Mouse (Mus musculus): ENCODE measurements around the gene Psmd13. TPM values are rescaled to one million over a fixed set of nuclear protein-coding genes. Genes with fewer than 3 reads are reported as not detected.

The Psmd13 gene
- polyA plus RNA-seq, 1 experiment from 2014 or later, result 243 TPM

DNA sequence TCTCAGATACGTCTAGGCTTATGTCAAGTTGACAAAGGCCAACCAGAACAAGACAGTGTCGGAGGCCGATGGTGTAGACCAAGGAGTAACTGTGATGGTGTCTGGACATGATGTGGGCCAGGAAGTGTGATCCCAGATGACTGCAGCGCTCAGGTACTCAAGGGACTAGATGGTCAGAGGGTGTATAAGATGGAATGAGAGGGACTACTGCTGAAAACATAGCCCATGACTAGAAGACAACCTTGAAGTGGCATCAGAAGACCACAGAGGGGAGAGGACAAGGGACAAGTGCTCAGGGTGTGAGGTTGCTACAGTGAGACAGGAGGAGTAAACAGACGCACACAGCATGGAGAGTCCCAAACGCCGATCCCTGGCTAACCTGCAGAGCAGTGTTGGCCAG lies 38.0 kb upstream of the Psmd13 start:
- no peak overlapping the region for H3K9ac ChIP-seq (ENCODE audit: low read depth, low read length)
- no peaks in the 10 kb centered on the region for H3K4me1 ChIP-seq (replicated peaks; ENCODE audit: control insufficient read depth, insufficient read depth, low read length)
- DNase-seq (ENCODE audit: low spot score) (no peak), ATAC-seq (ENCODE audit: low FRiP score) (no peak)
- no peak overlapping the region for H3K4me2 ChIP-seq (replicated peaks; ENCODE audit: low read depth, low read length)
- H3K27me3 ChIP-seq (ENCODE audit: control insufficient read depth, insufficient read depth, low read length), result no peaks in the 10 kb centered on the region; the same call in 1 of the 2 replicates
- 70% methylated on average over 7 of the region's 7 CpGs for WGBS
- H3K27ac ChIP-seq (ENCODE audit: low read depth, low read length), result no peak overlapping the region
- no peak overlapping the region for H3K4me3 ChIP-seq (ENCODE audit: low read depth, low read length)
- no peaks in the 10 kb centered on the region for H3K9me3 ChIP-seq (ENCODE audit: control insufficient read depth, low read length)
- H3K36me3 ChIP-seq (ENCODE audit: control insufficient read depth, insufficient read depth, low read length), result no peaks in the 10 kb centered on the region

DNA sequence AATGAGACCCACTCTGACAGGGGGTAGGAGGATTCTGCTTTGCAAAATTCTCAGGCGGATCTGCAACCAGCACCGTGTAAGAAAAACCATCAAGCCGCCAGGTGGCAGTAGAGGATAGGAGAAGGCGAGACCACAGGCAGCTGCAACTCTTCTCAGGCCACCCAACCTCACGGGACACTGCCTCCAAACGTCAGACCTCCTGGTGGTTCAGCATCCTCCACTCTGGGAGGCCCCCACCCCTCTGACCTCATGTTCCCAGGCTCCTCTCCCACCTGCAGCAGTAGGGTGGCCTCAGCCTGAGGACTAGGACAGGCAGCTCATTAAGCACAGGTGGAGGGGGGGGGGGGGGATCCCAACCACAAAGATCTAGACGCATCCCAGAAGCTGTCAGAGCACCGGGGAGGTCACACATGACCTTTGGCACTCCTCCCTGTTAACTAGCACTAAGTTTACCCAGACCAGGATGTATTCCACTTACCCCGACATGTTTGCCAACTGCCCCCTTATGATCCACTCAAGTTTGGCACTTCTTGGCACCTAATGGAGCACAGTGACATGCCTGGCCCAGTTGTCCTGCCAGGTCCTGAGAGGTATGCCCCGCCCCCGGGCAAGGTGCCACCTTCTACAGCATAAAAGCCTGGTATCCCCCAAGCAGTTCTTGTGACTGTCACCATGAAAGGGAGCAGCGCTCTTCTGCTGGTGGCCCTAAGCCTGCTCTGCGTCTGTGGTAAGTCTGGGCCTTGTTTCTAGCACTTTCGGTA lies 36.7 kb upstream of the Psmd13 start, which contains the start of gene Scgb1c1:
TSS of gene Scgb1c1 (plus strand) at position 643 of the 761 bp plus-strand sequence.
- H3K27ac ChIP-seq (ENCODE audit: low read depth, low read length), result no peak within 1 kb of the TSS
- H3K36me3 ChIP-seq (ENCODE audit: control insufficient read depth, insufficient read depth, low read length), result no peaks in the 10 kb centered on the region
- H3K4me1 ChIP-seq (replicated peaks; ENCODE audit: control insufficient read depth, insufficient read depth, low read length), result no peaks in the 10 kb centered on the region
- WGBS, result 34% methylated on average over 14 of the region's 14 CpGs
- ATAC-seq (ENCODE audit: low FRiP score) (peak; percentile 77), DNase-seq (ENCODE audit: low spot score) (peak; percentile 92)
- H3K27me3 ChIP-seq (ENCODE audit: control insufficient read depth, insufficient read depth, low read length), result no peaks in the 10 kb centered on the region; the same call in 1 of the 2 replicates
- no peak within 1 kb of the TSS for H3K4me2 ChIP-seq (replicated peaks; ENCODE audit: low read depth, low read length)
- no peak within 1 kb of the TSS for H3K9ac ChIP-seq (ENCODE audit: low read depth, low read length)
- H3K9me3 ChIP-seq (ENCODE audit: control insufficient read depth, low read length), result no peaks in the 10 kb centered on the region
- no peak within 1 kb of the TSS for H3K4me3 ChIP-seq (ENCODE audit: low read depth, low read length)

DNA sequence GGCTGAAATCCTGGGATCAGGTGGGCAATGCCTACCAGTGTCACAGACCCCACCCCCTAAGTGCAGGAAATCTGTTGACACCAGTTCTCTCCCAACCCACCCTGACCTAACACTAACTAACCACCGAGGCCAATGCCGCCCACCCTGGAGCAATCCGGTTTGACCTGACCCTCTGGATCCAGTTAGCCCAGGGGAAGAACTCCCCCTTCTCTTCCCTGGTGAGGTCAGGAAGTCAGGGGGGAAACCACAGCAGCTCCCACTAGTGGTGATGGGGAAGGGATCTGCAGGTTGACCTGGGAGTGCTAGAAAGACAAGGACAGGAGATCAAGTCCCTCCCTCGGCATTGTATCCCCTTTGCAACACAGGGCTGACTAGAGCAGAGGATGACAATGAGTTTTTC lies 36.1 kb upstream of the Psmd13 start:
- Histone ChIP-seq H3K27ac (ENCODE audit: low read depth, low read length) (no peak overlapping the region), H3K36me3 (ENCODE audit: control insufficient read depth, insufficient read depth, low read length) (no peaks in the 10 kb centered on the region), H3K9me3 (ENCODE audit: control insufficient read depth, low read length) (no peaks in the 10 kb centered on the region), H3K27me3 (ENCODE audit: control insufficient read depth, insufficient read depth, low read length) (no peaks in the 10 kb centered on the region; the same call in 1 of the 2 replicates), H3K4me3 (ENCODE audit: low read depth, low read length) (no peak overlapping the region), H3K9ac (ENCODE audit: low read depth, low read length) (no peak overlapping the region), H3K4me1 (replicated peaks; ENCODE audit: control insufficient read depth, insufficient read depth, low read length) (no peaks in the 10 kb centered on the region), H3K4me2 (replicated peaks; ENCODE audit: low read depth, low read length) (no peak overlapping the region)
- WGBS, result 67% methylated on average over 4 of the region's 4 CpGs
- ATAC-seq (ENCODE audit: low FRiP score) (no peak), DNase-seq (ENCODE audit: low spot score) (no peak)

DNA sequence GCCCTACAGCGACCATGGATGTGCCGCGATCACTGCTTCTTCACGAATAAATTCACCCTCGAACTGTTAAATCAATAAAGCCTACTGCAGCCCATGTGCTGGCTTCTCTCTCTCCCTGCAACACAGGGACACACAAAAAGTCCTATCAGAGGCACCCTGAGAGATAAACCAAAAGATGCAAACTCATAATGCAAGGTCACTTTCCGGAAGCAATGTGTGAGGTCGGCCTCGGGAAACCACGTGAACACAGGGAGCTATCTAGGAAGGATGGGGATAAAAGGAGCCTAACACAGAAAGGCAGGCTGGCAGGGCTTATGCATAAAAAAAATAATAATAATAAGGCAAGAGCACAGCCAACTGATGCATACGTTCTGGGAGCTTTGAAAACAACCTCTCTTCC lies 35.1 kb upstream of the Psmd13 start:
- H3K4me1 ChIP-seq (replicated peaks; ENCODE audit: control insufficient read depth, insufficient read depth, low read length), result no peaks in the 10 kb centered on the region
- ATAC-seq (ENCODE audit: low FRiP score) (no peak), DNase-seq (ENCODE audit: low spot score) (no peak)
- 88% methylated on average over 10 of the region's 10 CpGs for WGBS
- no peak overlapping the region for H3K4me3 ChIP-seq (ENCODE audit: low read depth, low read length)
- no peaks in the 10 kb centered on the region; the same call in 1 of the 2 replicates for H3K27me3 ChIP-seq (ENCODE audit: control insufficient read depth, insufficient read depth, low read length)
- H3K4me2 ChIP-seq (replicated peaks; ENCODE audit: low read depth, low read length), result no peak overlapping the region
- H3K9me3 ChIP-seq (ENCODE audit: control insufficient read depth, low read length), result no peaks in the 10 kb centered on the region
- H3K36me3 ChIP-seq (ENCODE audit: control insufficient read depth, insufficient read depth, low read length), result no peaks in the 10 kb centered on the region
- H3K27ac ChIP-seq (ENCODE audit: low read depth, low read length), result no peak overlapping the region
- no peak overlapping the region for H3K9ac ChIP-seq (ENCODE audit: low read depth, low read length)

DNA sequence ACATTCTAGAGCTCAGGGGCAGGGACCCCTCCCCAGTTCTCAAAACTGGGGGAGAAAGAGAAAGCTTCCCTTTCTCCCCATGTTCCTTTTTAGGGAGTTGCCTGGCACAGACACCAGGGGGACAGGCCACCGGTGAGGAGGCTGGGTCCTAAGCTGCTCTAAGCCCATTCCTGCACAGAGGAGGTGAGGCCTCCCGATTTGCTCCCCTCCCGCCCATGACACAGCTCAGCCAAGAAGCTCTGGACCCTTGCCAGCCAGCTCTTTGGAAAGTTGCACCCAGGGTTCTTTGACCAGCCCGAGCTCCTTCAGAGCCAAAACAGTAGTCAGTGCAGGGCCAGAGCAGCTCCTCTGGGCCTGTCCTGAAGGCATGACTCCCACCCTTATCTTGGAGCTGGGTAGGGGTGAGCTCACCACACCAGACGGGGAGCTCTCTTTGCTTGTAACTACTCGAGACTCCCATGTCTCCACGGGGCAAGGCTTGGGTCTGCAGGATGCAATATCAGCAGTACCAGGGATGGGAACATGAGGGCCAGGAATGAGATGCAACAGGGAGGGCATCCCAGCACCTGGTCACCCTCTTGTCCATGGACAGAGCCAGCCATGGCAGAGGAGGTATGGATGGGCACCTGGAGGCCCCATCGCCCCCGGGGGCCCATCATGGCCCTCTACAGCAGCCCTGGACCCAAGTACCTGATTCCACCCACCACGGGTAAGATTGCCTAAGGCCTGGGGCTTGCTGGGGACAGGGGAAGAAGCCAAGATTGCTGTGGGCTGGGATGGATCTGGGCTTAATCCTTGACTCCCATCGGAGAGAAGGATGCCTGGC lies 33.8 kb upstream of the Psmd13 start, which contains the start of gene Odf3:
TSS of gene Odf3 (plus strand) at position 51 of the 826 bp plus-strand sequence.
- Histone ChIP-seq H3K9ac (ENCODE audit: low read depth, low read length) (no peak within 1 kb of the TSS), H3K27ac (ENCODE audit: low read depth, low read length) (no peak within 1 kb of the TSS), H3K4me3 (ENCODE audit: low read depth, low read length) (no peak within 1 kb of the TSS), H3K9me3 (ENCODE audit: control insufficient read depth, low read length) (no peaks in the 10 kb centered on the region), H3K4me1 (replicated peaks; ENCODE audit: control insufficient read depth, insufficient read depth, low read length) (no peaks in the 10 kb centered on the region), H3K27me3 (ENCODE audit: control insufficient read depth, insufficient read depth, low read length) (no peaks in the 10 kb centered on the region; the same call in 1 of the 2 replicates), H3K36me3 (ENCODE audit: control insufficient read depth, insufficient read depth, low read length) (no peaks in the 10 kb centered on the region), H3K4me2 (replicated peaks; ENCODE audit: low read depth, low read length) (no peak within 1 kb of the TSS)
- DNase-seq (ENCODE audit: low spot score) (no peak), ATAC-seq (ENCODE audit: low FRiP score) (no peak)
- 83% methylated on average over 11 of the region's 11 CpGs for WGBS

DNA sequence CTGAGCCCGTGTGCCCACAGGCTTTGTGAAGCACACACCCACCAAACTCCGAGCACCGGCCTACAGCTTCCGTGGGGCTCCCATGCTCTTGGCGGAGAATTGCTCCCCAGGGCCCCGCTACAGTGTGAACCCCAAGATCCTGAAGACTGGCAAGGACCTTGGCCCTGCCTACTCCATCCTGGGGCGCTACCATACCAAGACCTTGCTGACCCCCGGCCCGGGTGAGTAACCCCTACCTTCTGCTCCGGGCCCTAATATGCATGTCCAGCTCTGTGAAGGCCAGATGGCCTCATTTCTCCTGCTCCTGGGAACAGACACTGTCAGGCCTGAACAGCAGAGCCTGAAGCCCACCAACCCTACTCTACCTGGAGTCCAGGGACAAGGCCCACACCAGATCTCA lies 33.2 kb upstream of the Psmd13 start:
- no peaks in the 10 kb centered on the region for H3K4me1 ChIP-seq (replicated peaks; ENCODE audit: control insufficient read depth, insufficient read depth, low read length)
- H3K4me2 ChIP-seq (replicated peaks; ENCODE audit: low read depth, low read length), result no peak overlapping the region
- no peaks in the 10 kb centered on the region for H3K36me3 ChIP-seq (ENCODE audit: control insufficient read depth, insufficient read depth, low read length)
- H3K27ac ChIP-seq (ENCODE audit: low read depth, low read length), result no peak overlapping the region
- no peaks in the 10 kb centered on the region for H3K27me3 ChIP-seq (ENCODE audit: control insufficient read depth, insufficient read depth, low read length)
- WGBS, result 90% methylated on average over 10 of the region's 10 CpGs
- no peaks in the 10 kb centered on the region for H3K9me3 ChIP-seq (ENCODE audit: control insufficient read depth, low read length)
- DNase-seq (ENCODE audit: low spot score) (no peak), ATAC-seq (ENCODE audit: low FRiP score) (no peak)
- no peak overlapping the region for H3K9ac ChIP-seq (ENCODE audit: low read depth, low read length)
- H3K4me3 ChIP-seq (ENCODE audit: low read depth, low read length), result no peak overlapping the region

DNA sequence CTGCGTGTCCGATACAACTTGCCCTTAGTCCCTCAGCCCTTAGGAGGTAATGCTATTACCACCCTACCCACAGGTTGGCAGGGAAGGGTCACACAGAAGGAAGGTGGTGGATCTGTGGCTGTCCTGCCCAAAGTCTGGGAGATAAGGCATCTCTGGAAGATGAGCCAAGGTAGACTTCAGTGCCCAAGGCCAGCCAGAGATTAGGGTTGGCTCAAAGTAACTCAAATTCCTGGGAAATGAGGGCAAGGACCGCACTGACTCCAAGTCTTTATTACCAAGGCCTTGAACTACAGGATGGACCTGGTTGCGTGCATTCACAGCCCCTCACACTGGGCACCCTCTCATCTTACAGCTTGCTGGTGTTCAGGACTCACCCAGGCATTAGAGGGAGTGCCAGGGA lies 29.9 kb upstream of the Psmd13 start:
- no peak for DNase-seq (ENCODE audit: low spot score)
- no peak overlapping the region for H3K4me2 ChIP-seq (replicated peaks; ENCODE audit: low read depth, low read length)

DNA sequence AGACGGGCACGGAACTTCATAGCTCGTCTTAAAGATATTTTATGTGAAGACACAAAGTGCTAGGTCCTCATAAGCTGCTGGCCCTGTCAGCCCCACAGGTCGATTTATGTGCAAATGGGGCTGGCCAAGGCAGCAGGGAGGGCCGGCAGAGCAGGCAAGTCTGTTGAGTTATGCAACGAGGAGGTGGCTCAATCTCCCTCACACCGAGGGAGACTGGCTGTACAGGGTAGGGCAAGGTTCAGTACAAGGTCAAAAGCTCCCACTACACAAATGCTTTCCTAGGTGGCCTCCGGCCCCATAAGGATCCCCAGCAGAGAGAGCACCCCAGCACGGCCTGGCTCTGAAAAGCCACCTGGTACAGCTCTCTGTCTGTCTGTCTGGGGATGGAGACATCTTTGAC lies 28.4 kb upstream of the Psmd13 start:
- Histone ChIP-seq H3K9ac (ENCODE audit: low read depth, low read length) (no peak overlapping the region), H3K36me3 (ENCODE audit: control insufficient read depth, insufficient read depth, low read length) (no peaks in the 10 kb centered on the region), H3K27me3 (ENCODE audit: control insufficient read depth, insufficient read depth, low read length) (no peaks in the 10 kb centered on the region), H3K4me2 (replicated peaks; ENCODE audit: low read depth, low read length) (no peak overlapping the region), H3K4me3 (ENCODE audit: low read depth, low read length) (no peak overlapping the region), H3K9me3 (ENCODE audit: control insufficient read depth, low read length) (no peaks in the 10 kb centered on the region), H3K4me1 (replicated peaks; ENCODE audit: control insufficient read depth, insufficient read depth, low read length) (peaks cover 8% of the 10 kb centered on the region), H3K27ac (ENCODE audit: low read depth, low read length) (no peak overlapping the region)
- ATAC-seq (ENCODE audit: low FRiP score), result no peak
- 91% methylated on average over 9 of the region's 9 CpGs for WGBS
- no peak for DNase-seq (ENCODE audit: low spot score)

More for the DNA sequence above, 29.9 kb upstream of the Psmd13 start:
- 95% methylated on average over 4 of the region's 4 CpGs for WGBS
- Histone ChIP-seq H3K4me3 (ENCODE audit: low read depth, low read length) (no peak overlapping the region), H3K27ac (ENCODE audit: low read depth, low read length) (no peak overlapping the region), H3K36me3 (ENCODE audit: control insufficient read depth, insufficient read depth, low read length) (no peaks in the 10 kb centered on the region), H3K27me3 (ENCODE audit: control insufficient read depth, insufficient read depth, low read length) (no peaks in the 10 kb centered on the region), H3K9me3 (ENCODE audit: control insufficient read depth, low read length) (no peaks in the 10 kb centered on the region), H3K4me1 (replicated peaks; ENCODE audit: control insufficient read depth, insufficient read depth, low read length) (peaks cover 3% of the 10 kb centered on the region; the same call in 1 of the 2 replicates), H3K9ac (ENCODE audit: low read depth, low read length) (no peak overlapping the region)
- ATAC-seq (ENCODE audit: low FRiP score), result no peak

Measured in hindbrain, embryonic 11.5 days (tissue).